Mouse (Mus musculus): ENCODE data around the gene Ric8a.

- TF ChIP-seq POLR2A (IDR thresholded peaks at IDR 0.05; ENCODE audit: low read depth, low read length) (no peak), CTCF (conservative IDR thresholded peaks at IDR 0.05; ENCODE audit: insufficient read depth, insufficient read length, low read depth, low read length) (no peak)
Measured at GRCm38 (mm10) chr7:140848591-140848990, 8.2 kb upstream of the Ric8a start.
